In the genomic region with DNA sequence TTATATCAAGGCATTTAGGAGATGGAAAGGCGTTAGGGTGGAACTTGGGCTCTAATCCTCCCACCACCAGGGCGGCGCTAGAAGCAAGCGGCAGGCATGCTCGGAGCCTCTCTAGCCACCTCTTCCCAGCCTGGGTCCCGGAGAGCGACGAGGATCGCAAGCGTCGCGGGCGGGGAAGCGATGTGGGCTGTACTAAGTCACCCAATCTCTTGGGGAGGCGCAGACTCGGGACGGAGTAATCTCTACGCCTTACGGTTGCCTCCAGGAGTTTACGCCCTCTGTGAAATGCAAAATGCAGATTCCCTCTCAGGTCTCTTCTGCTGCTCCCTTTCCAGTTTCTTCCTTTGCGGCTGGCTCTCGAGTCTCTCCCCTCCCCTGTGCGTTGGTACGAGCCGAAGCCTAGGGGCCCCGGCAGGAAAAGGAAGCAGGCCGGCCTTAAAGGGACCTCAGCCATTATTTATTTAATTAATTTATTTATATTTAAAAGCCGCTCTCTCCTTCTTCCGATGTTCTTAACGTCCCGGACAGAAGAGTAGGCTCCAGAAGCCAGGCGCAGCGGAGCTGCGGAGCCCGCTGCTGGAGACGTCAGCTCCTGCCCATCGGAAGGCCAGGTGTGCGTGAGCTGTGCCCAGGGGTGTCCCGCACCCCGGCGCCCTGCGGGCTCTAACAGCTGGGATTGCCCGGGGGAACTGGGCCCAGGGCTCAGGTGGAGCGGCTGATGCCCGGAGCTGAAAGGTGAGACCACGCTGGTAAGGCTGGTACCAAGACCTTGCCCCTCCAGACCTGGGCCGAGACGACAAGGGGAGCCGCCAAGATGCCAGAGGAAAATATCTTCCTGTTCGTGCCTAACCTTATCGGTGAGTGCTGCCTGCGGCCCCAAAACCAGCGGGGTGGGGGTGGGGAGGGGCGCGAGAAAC, we compare ENCODE assay signal across 7 mouse cellular contexts. TPM values are rescaled to one million over a fixed set of nuclear protein-coding genes. Genes with fewer than 3 reads are reported as not detected.
DNase-seq lines count a peak whose midpoint lies in the region; ATAC-seq lines count a peak whose summit lies in the region.

A gene (minus strand): TSS at position 149 of the 917 bp plus-strand sequence.

- H3K9ac ChIP-seq in intestine, embryonic 15.5 days = peak within 1 kb of the TSS; percentile 89

- intact Hi-C loops in left cerebral cortex, postnatal 25 days (cut with DNase I) = loop anchor here (2.0 kb wide), 2 partner anchors 25 to 39 kb away; a partner anchor contains a TSS

- peaks cover 21% of the 10 kb centered on the region for H3K36me3 ChIP-seq in intestine, embryonic 15.5 days
- peaks cover 36% of the 10 kb centered on the region for H3K36me3 ChIP-seq in midbrain, embryonic 10.5 days

- no peaks in the 10 kb centered on the region for H3K27me3 ChIP-seq in intestine, embryonic 15.5 days (replicated peaks)
- H3K27me3 ChIP-seq in midbrain, embryonic 10.5 days (ENCODE audit: low read depth, poor library complexity, severe bottlenecking) = no peaks in the 10 kb centered on the region

- no peaks in the 10 kb centered on the region for H3K9me3 ChIP-seq in intestine, embryonic 15.5 days
- no peaks in the 10 kb centered on the region for H3K9me3 ChIP-seq in midbrain, embryonic 10.5 days (replicated peaks)

- peak within 1 kb of the TSS; percentile 73 for H3K4me3 ChIP-seq in intestine, embryonic 15.5 days (replicated peaks)
- H3K4me3 ChIP-seq in midbrain, embryonic 10.5 days = peak within 1 kb of the TSS; percentile 99

- H3K27ac ChIP-seq in intestine, embryonic 15.5 days = peak within 1 kb of the TSS; percentile 96
- peak within 1 kb of the TSS; percentile 99 for H3K27ac ChIP-seq in midbrain, embryonic 10.5 days (replicated peaks)

- peak; percentile 96 to 99 for DNase-seq in adrenal gland, adult (ENCODE audit: inconsistent age in 2 of 2, low spot score in 1 of 2)
- DNase-seq in embryo, embryonic 10.5 days (ENCODE audit: low spot score) = peak; percentile 98
- DNase-seq in gastrocnemius, postnatal 25 days = peak; percentile 94
- peak; percentile 94 to 97 for DNase-seq in left cerebral cortex, postnatal 25 days (ENCODE audit: low spot score in 2 of 2)
- peak; percentile 97 for DNase-seq in midbrain, embryonic 10.5 days (ENCODE audit: low spot score)
- peak; percentile 100 for DNase-seq in right cerebral cortex, postnatal 4 days

- peak; percentile 94 for ATAC-seq in intestine, embryonic 15.5 days

- peak within 1 kb of the TSS; percentile 72 for H3K4me2 ChIP-seq in intestine, embryonic 15.5 days (replicated peaks)

- WGBS in intestine, embryonic 15.5 days = under 1% methylated on average over 55 of the region's 55 CpGs
- WGBS in midbrain, embryonic 10.5 days = under 1% methylated on average over 55 of the region's 55 CpGs

- H3K4me1 ChIP-seq in intestine, embryonic 15.5 days (replicated peaks) = peaks cover 6% of the 10 kb centered on the region
- peaks cover 17% of the 10 kb centered on the region for H3K4me1 ChIP-seq in midbrain, embryonic 10.5 days

RNA-seq across cellular contexts. Expression of the gene that starts here (rescaled TPM):
- total RNA-seq in gastrocnemius, postnatal 25 days (2021) = not detected
- polyA plus RNA-seq in intestine, embryonic 15.5 days (2015; fragmentation: Nextera tagmentation; extraction: Ambion mirVana) = 0.98 and 2.3 TPM in 2 replicates
- total RNA-seq in left cerebral cortex, postnatal 25 days (2021) = not detected
- polyA plus RNA-seq in midbrain, embryonic 10.5 days (2016; fragmentation: Nextera tagmentation; extraction: Ambion mirVana) = 0.51 and 1.0 TPM in 2 replicates

Comparison
In these comparisons a context has a peak if more than half of its experiments do, and no peak if none do; other contexts are left out.
1. Peak in every context shown above with its lines: DNase-seq, ATAC-seq, H3K4me3 ChIP-seq and H3K27ac ChIP-seq.
2. Peak in DNase-seq in gastrocnemius, postnatal 25 days; RNA of the gene not detected or under 1 TPM.
3. Peak in DNase-seq in left cerebral cortex, postnatal 25 days; RNA of the gene not detected or under 1 TPM.